16 mouse cellular contexts compared by ENCODE assay signal in genomic region chr16:41941591-41942315, GRCm38 (mm10).
"Had no signal": no experiment of that assay in that cellular context is flagged by ENCODE, and none has a peak within 500 bp of the region (broad histone marks: within the 10 kb centered on the region; RNA-seq: fewer than 3 reads in every experiment).

No protein-coding gene starts in this region.

- H3K9ac ChIP-seq: kidney, embryonic 15.5 days; limb, embryonic 13.5 days; liver, embryonic 14.5 days; neural tube, embryonic 15.5 days had no signal

- H3K27ac ChIP-seq: kidney, embryonic 15.5 days; limb, embryonic 13.5 days; liver, embryonic 14.5 days; midbrain, embryonic 10.5 days; neural tube, embryonic 15.5 days had no signal

- H3K27me3 ChIP-seq: kidney, embryonic 15.5 days; limb, embryonic 13.5 days; neural tube, embryonic 15.5 days had no signal

- H3K4me3 ChIP-seq: kidney, embryonic 15.5 days; limb, embryonic 13.5 days; midbrain, embryonic 10.5 days; myocyte; neural tube, embryonic 15.5 days had no signal

- H3K4me2 ChIP-seq: kidney, embryonic 15.5 days; limb, embryonic 13.5 days; neural tube, embryonic 15.5 days had no signal

- DNase-seq: kidney, postnatal 14 days; layer of hippocampus, adult 9-11 months; layer of hippocampus, postnatal 36 days; lung, adult 18-20 months; lung, postnatal 36 days; midbrain, embryonic 14.5 days; right cerebral cortex, adult 18-20 months; right cerebral cortex, postnatal 25 days; thymus, adult 18-20 months; thymus, postnatal 14 days had no signal

- H3K36me3 ChIP-seq: kidney, embryonic 15.5 days; limb, embryonic 13.5 days; midbrain, embryonic 10.5 days; neural tube, embryonic 15.5 days had no signal

- H3K4me1 ChIP-seq: limb, embryonic 13.5 days; midbrain, embryonic 10.5 days; neural tube, embryonic 15.5 days had no signal

- H3K9me3 ChIP-seq: kidney, embryonic 15.5 days; limb, embryonic 13.5 days; midbrain, embryonic 10.5 days; neural tube, embryonic 15.5 days had no signal
